17 mouse cellular contexts compared by ENCODE assay signal in genomic region chr5:114368803-114369496, GRCm38 (mm10). TPM values are rescaled to one million over a fixed set of nuclear protein-coding genes. Genes with fewer than 3 reads are reported as not detected.
A peak's percentile ranks its signal among the peaks of the same experiment; 100 is the strongest.
DNase-seq lines count a peak whose midpoint lies in the region; ATAC-seq and TF ChIP-seq lines count a peak whose summit lies in the region.
"Had no signal": no experiment of that assay in that cellular context is flagged by ENCODE, and none has a peak within 500 bp of the region (broad histone marks: within the 10 kb centered on the region; RNA-seq: fewer than 3 reads in every experiment).

No protein-coding gene starts in this region.

- intact Hi-C loops in gastrocnemius, adult 2 months (cut with DNase I): no loop called here
- intact Hi-C loops in gastrocnemius, postnatal 36 days (cut with DNase I): no loop called here

- peaks cover 96% of the 10 kb centered on the region for H3K36me3 ChIP-seq in lung, embryonic 14.5 days (ENCODE audit: insufficient read depth)
- H3K36me3 ChIP-seq in intestine, embryonic 16.5 days (ENCODE audit: control insufficient read depth, insufficient read depth, low read length): peaks cover 29% of the 10 kb centered on the region
- H3K36me3 ChIP-seq in stomach, embryonic 16.5 days (ENCODE audit: control insufficient read depth, insufficient read depth, low read length): peaks cover 36% of the 10 kb centered on the region

- no peak for DNase-seq in gastrocnemius, adult 2 months
- DNase-seq in gastrocnemius, postnatal 36 days: no peak
- DNase-seq in lung, embryonic 14.5 days: no peak
- DNase-seq in lung, postnatal 25 days (ENCODE audit: low spot score): no peak
- no peak for DNase-seq in right cerebral cortex, postnatal 14 days
- DNase-seq: adrenal gland, postnatal 25 days; cerebellum, postnatal 25 days; heart, adult 2 months; heart, postnatal 36 days; layer of hippocampus, postnatal 36 days; left cerebral cortex, postnatal 4 days; liver, postnatal 0 days had no signal

- WGBS in lung, embryonic 14.5 days: 82% methylated on average over 16 of the region's 16 CpGs
- 79% methylated on average over 16 of the region's 16 CpGs for WGBS in intestine, embryonic 16.5 days
- 72% methylated on average over 16 of the region's 16 CpGs for WGBS in stomach, embryonic 16.5 days

- H3K4me2 ChIP-seq in lung, embryonic 14.5 days: no peak overlapping the region
- H3K4me2 ChIP-seq in intestine, embryonic 16.5 days (ENCODE audit: low read depth, low read length): no peak overlapping the region
- H3K4me2 ChIP-seq in stomach, embryonic 16.5 days (ENCODE audit: low read depth, low read length): no peak overlapping the region
- H3K4me2 ChIP-seq: neural tube, embryonic 13.5 days had no signal

- peaks cover 38% of the 10 kb centered on the region for H3K4me1 ChIP-seq in lung, embryonic 14.5 days (ENCODE audit: insufficient read depth)
- peaks cover 67% of the 10 kb centered on the region for H3K4me1 ChIP-seq in intestine, embryonic 16.5 days (ENCODE audit: control insufficient read depth, insufficient read depth, low read length)
- H3K4me1 ChIP-seq in stomach, embryonic 16.5 days (ENCODE audit: control insufficient read depth, insufficient read depth, low read length): peaks cover 69% of the 10 kb centered on the region

- TF ChIP-seq CTCF in gastrocnemius, adult 2 months (IDR thresholded peaks at IDR 0.05): no peak
- TF ChIP-seq CTCF in lung, embryonic 14.5 days (IDR thresholded peaks at IDR 0.05; ENCODE audit: low read depth): no peak

- H3K27ac ChIP-seq in gastrocnemius, adult 2 months: peak overlapping the region; percentile 82
- H3K27ac ChIP-seq in lung, embryonic 14.5 days (ENCODE audit: low read depth): peak overlapping the region; percentile 99
- H3K27ac ChIP-seq in intestine, embryonic 16.5 days (ENCODE audit: low read length): peak overlapping the region; percentile 97; the same call in 1 of the 2 replicates
- peak overlapping the region; percentile 98 for H3K27ac ChIP-seq in stomach, embryonic 16.5 days (ENCODE audit: low read length)

- H3K9ac ChIP-seq in lung, embryonic 14.5 days: peak overlapping the region; percentile 43; the same call in 1 of the 2 replicates
- H3K9ac ChIP-seq in intestine, embryonic 16.5 days (ENCODE audit: low read depth, low read length): peak overlapping the region; percentile 45
- H3K9ac ChIP-seq in stomach, embryonic 16.5 days (ENCODE audit: low read length): peak overlapping the region; percentile 65
- H3K9ac ChIP-seq: liver, postnatal 0 days; neural tube, embryonic 13.5 days had no signal

- H3K4me3 ChIP-seq in gastrocnemius, adult 2 months: no peak overlapping the region
- no peak overlapping the region for H3K4me3 ChIP-seq in lung, embryonic 14.5 days (ENCODE audit: low read depth, low read length)
- no peak overlapping the region for H3K4me3 ChIP-seq in intestine, embryonic 16.5 days (ENCODE audit: low read length)
- no peak overlapping the region for H3K4me3 ChIP-seq in stomach, embryonic 16.5 days (replicated peaks; ENCODE audit: low read length)
- H3K4me3 ChIP-seq: heart, adult 2 months; neural tube, embryonic 13.5 days had no signal

- no peaks in the 10 kb centered on the region for H3K27me3 ChIP-seq in lung, embryonic 14.5 days (ENCODE audit: insufficient read depth, low read length)
- no peaks in the 10 kb centered on the region for H3K27me3 ChIP-seq in intestine, embryonic 16.5 days (replicated peaks; ENCODE audit: control insufficient read depth, insufficient read depth, low read length)
- no peaks in the 10 kb centered on the region for H3K27me3 ChIP-seq in stomach, embryonic 16.5 days (ENCODE audit: control insufficient read depth, insufficient read depth, low read length)
- H3K27me3 ChIP-seq: neural tube, embryonic 13.5 days had no signal

- H3K9me3 ChIP-seq in lung, embryonic 14.5 days (ENCODE audit: low read depth, low read length): no peaks in the 10 kb centered on the region
- no peaks in the 10 kb centered on the region for H3K9me3 ChIP-seq in intestine, embryonic 16.5 days (ENCODE audit: control insufficient read depth, low read length)
- no peaks in the 10 kb centered on the region for H3K9me3 ChIP-seq in stomach, embryonic 16.5 days (replicated peaks; ENCODE audit: control insufficient read depth, low read length)
- H3K9me3 ChIP-seq: neural tube, embryonic 13.5 days had no signal

- ATAC-seq in lung, embryonic 14.5 days (ENCODE audit: insufficient read depth): no peak
- no peak for ATAC-seq in intestine, embryonic 16.5 days
- ATAC-seq in stomach, embryonic 16.5 days (ENCODE audit: insufficient read depth, low FRiP score): no peak
- no peak for ATAC-seq in cerebellum, adult (ENCODE audit: insufficient number of reproducible peaks, low FRiP score, low TSS enrichment)
- ATAC-seq: inflammation-experienced regulatory T-cells, adult 6 months; liver, postnatal 0 days had no signal

RNA-seq across cellular contexts. Expression of gene Kctd10, which starts 11.4 kb away (rescaled TPM):
- 10 to 100 TPM; 16.8 to 21.1 TPM for total RNA-seq in gastrocnemius, adult 2 months (2021)
- total RNA-seq in gastrocnemius, postnatal 36 days (2021): 10 to 100 TPM; 14.1 to 16.6 TPM
- polyA plus RNA-seq in lung, embryonic 14.5 days (2014; fragmentation: Nextera tagmentation; extraction: Ambion mirVana): 140 and 144 TPM in 2 replicates
- 132 and 137 TPM in 2 replicates for polyA plus RNA-seq in intestine, embryonic 16.5 days (2015; fragmentation: Nextera tagmentation; extraction: Ambion mirVana)
- polyA plus RNA-seq in stomach, embryonic 16.5 days (2015; fragmentation: Nextera tagmentation; extraction: Ambion mirVana): 145 and 161 TPM in 2 replicates

RNA-seq across cellular contexts. Expression of gene Ube3b, which starts 11.5 kb away (rescaled TPM):
- 100 to 1,000 TPM; 116 to 120 TPM for total RNA-seq in gastrocnemius, adult 2 months (2021)
- total RNA-seq in gastrocnemius, postnatal 36 days (2021): 100 to 1,000 TPM; 107 to 118 TPM
- polyA plus RNA-seq in lung, embryonic 14.5 days (2014; fragmentation: Nextera tagmentation; extraction: Ambion mirVana): 56.3 and 59.3 TPM in 2 replicates
- polyA plus RNA-seq in intestine, embryonic 16.5 days (2015; fragmentation: Nextera tagmentation; extraction: Ambion mirVana): 36.4 and 43.5 TPM in 2 replicates
- polyA plus RNA-seq in stomach, embryonic 16.5 days (2015; fragmentation: Nextera tagmentation; extraction: Ambion mirVana): 42.5 and 48.1 TPM in 2 replicates
